Mouse (Mus musculus): ENCODE results near the gene Sp3. TPM values are rescaled to one million over a fixed set of nuclear protein-coding genes. Genes with fewer than 3 reads are reported as not detected.

The Sp3 gene
- polyA plus RNA-seq, 1 experiment from 2014 or later: 33.3 TPM

DNA sequence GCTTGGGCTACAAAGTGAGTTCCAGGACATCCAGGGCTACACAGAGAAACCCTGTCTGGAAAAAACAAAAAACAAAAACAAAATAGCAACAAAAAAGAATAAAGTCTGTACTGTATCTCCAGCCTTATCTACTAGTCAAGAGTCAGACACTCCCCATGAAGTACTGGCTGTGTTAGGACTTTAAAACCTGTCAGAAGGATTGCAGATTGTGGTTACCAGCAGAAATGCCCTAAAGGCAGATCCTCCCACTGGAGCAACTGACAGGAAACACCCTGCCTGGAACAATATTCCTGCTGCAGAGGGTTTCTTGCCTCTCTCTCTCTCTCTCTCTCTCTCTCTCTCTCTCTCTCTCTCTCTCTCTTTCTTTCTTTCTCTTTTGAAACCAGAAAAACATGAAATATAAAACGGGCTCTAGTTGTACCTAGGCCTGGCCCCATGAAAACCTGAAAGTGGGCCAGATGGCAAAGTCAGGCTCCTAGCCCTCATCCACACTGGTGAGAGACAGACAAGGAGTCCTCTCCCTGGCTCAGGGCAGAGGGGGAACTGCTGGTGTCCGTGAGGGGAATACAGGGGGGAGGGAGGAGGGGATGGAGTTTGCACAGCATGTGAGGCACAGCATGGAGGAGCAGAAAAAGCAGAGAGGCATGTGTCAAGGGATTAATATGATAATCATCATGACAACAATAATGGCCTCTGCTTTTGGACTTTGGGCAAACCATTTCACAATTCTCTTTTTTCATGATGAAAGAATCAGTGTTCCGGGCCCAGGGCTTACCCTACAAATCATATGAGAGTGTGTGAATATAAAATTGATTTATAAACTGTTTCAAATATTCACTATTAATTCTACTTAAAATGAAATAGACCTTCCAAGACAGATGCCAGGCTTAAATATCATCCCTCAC, 25.6 kb upstream of the Sp3 start:
- Histone ChIP-seq H3K9ac (peak overlapping the region; percentile 27; the same call in 1 of the 2 replicates), H3K36me3 (replicated peaks) (no peaks in the 10 kb centered on the region), H3K27ac (replicated peaks) (peak overlapping the region; percentile 93), H3K4me3 (replicated peaks) (no peak overlapping the region), H3K27me3 (no peaks in the 10 kb centered on the region), H3K9me3 (replicated peaks) (0 out of 2 replicates have a peak, but pooled peaks cover under 1% of the 10 kb centered on the region), H3K4me1 (replicated peaks) (peaks cover 64% of the 10 kb centered on the region), H3K4me2 (no peak overlapping the region)
- no peak for ATAC-seq (ENCODE audit: insufficient read depth)
- 37% methylated on average over 3 of the region's 3 CpGs for WGBS (ENCODE audit: insufficient replicate concordance)

DNA sequence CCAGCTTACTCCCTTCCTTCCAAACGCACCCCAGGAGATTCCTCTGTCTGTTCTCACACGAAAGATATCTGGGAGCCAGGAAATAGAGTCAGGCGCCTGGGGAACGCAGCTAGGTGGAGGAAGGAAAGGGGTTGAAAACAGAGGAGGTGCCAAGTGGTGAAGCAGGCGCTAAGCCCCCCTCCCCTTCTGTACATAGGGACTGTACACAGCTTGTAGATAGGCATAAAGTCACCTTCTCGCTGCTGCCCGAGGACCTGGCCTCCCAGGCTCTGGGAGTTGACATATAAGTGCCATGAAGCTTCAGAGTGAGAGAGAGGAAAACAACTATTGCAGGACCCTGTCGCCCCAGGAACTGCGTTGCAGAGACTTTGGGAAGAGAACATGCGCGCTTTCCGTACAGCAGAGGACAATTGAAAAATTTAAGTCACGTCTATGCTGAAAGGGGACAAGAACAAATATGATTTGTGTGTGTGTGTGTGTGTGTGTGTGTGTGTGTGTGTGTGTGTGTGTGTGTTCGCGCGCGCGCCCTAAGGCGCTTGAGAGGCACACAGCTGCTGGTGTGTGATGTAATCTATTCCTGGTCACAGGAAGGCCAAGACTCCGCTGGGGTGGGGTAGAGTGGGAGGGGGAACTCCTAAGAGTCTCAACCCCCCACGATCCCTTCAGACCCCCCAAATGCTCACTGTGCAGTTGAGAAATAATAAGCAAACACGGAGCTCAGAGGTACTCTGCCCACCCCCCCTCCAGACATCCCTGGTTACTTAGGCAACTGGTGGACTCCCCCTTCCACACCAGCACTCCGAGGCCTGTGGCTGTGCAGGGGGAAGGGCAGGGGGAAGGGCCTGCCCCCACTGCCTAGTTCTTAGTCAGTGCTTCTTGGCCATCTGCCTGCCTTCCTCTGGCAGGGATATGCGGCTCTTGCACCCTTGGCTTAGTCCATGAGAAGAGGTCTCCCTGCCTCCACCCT, 23.8 kb upstream of the Sp3 start:
- no peaks in the 10 kb centered on the region for H3K9me3 ChIP-seq (replicated peaks)
- peaks cover 76% of the 10 kb centered on the region for H3K4me1 ChIP-seq (replicated peaks)
- no peaks in the 10 kb centered on the region for H3K27me3 ChIP-seq
- H3K4me3 ChIP-seq (replicated peaks): peak overlapping the region; percentile 22; the same call in 1 of the 2 replicates
- no peaks in the 10 kb centered on the region for H3K36me3 ChIP-seq (replicated peaks)
- peak overlapping the region; percentile 93 for H3K27ac ChIP-seq (replicated peaks)
- H3K9ac ChIP-seq: peak overlapping the region; percentile 46
- no peak for ATAC-seq (ENCODE audit: insufficient read depth)
- peak overlapping the region; percentile 62 for H3K4me2 ChIP-seq
- WGBS (ENCODE audit: insufficient replicate concordance): 9% methylated on average over 24 of the region's 24 CpGs

DNA sequence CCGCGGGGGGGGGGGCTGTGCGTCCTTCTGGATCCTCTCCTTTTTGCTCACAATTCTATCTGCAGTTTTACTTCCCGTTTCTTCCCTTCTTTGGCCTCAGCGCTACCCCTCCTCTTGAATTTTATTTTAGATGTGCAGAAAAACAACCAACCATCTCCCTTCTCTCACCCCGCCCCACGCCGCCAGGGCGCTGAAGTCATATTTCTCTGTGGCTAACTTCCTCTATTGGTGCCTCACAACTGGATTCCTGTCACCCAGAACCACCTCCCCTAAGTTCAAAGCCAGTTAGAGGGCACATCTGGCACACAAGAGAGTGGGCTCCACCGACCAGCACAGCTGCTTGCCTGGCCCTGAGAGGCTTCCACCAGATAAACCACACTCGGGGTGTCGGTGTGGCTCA, 22.8 kb upstream of the Sp3 start:
- Histone ChIP-seq H3K27ac (replicated peaks) (peak overlapping the region; percentile 93), H3K4me2 (peak overlapping the region; percentile 62), H3K9ac (peak overlapping the region; percentile 51), H3K4me3 (replicated peaks) (peak overlapping the region; percentile 22), H3K27me3 (no peaks in the 10 kb centered on the region), H3K4me1 (replicated peaks) (peaks cover 76% of the 10 kb centered on the region), H3K36me3 (replicated peaks) (no peaks in the 10 kb centered on the region), H3K9me3 (replicated peaks) (no peaks in the 10 kb centered on the region)
- 13% methylated on average over 12 of the region's 12 CpGs for WGBS (ENCODE audit: insufficient replicate concordance)
- ATAC-seq (ENCODE audit: insufficient read depth): no peak

DNA sequence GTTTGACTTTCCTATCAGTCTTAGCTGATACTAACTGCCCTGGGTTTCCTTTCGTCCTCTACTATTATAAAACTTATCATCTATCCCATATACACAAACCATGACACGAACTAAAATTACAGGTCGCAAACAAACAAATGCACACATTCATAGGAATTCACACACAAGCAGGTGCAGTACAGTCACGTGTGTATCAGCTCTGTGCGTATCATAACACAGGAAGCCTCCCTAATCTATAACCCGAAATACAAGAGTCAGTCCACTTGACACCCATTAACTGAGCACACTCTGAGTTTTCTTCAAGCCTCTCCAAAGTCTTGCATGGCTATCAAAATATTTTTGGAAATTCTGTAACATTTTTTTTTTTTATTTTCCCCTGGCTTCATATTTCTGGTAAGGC, 22.2 kb upstream of the Sp3 start:
- Histone ChIP-seq H3K36me3 (replicated peaks) (no peaks in the 10 kb centered on the region), H3K4me2 (peak overlapping the region; percentile 62), H3K9me3 (replicated peaks) (no peaks in the 10 kb centered on the region), H3K27ac (replicated peaks) (peak overlapping the region; percentile 93), H3K27me3 (no peaks in the 10 kb centered on the region), H3K4me3 (replicated peaks) (0 out of 2 replicates have a peak overlapping the region, but pooled peaks have one; percentile 22), H3K4me1 (replicated peaks) (peaks cover 82% of the 10 kb centered on the region), H3K9ac (no peak overlapping the region)
- 36% methylated on average over 6 of the region's 6 CpGs for WGBS (ENCODE audit: insufficient replicate concordance)
- ATAC-seq (ENCODE audit: insufficient read depth): peak; percentile 77

DNA sequence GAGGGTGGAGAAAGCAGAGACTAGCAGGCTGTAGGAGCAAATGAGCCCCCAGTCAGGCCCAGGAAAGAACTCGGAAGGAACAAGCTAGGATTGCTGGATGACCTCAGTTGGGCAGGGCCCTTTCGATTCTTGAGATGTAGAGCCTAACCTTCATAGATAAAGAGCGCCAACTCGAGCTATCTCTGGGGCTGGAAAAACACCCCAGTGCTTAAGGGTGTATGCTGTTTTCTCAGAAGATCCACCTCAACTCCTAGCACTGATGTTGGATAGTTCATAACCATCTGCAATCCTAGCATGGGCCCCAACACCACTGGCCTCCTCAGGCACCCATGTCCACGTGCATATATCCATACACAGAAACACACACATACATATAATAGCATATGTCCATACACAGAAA, 21.7 kb upstream of the Sp3 start:
- H3K9me3 ChIP-seq (replicated peaks): no peaks in the 10 kb centered on the region
- peak; percentile 93 for ATAC-seq (ENCODE audit: insufficient read depth)
- 22% methylated on average over 5 of the region's 5 CpGs for WGBS (ENCODE audit: insufficient replicate concordance)
- H3K27me3 ChIP-seq: no peaks in the 10 kb centered on the region
- H3K4me2 ChIP-seq: peak overlapping the region; percentile 62
- no peak overlapping the region for H3K4me3 ChIP-seq (replicated peaks)
- no peaks in the 10 kb centered on the region for H3K36me3 ChIP-seq (replicated peaks)
- peaks cover 84% of the 10 kb centered on the region for H3K4me1 ChIP-seq (replicated peaks)
- H3K9ac ChIP-seq: peak overlapping the region; percentile 41
- H3K27ac ChIP-seq (replicated peaks): peak overlapping the region; percentile 93

DNA sequence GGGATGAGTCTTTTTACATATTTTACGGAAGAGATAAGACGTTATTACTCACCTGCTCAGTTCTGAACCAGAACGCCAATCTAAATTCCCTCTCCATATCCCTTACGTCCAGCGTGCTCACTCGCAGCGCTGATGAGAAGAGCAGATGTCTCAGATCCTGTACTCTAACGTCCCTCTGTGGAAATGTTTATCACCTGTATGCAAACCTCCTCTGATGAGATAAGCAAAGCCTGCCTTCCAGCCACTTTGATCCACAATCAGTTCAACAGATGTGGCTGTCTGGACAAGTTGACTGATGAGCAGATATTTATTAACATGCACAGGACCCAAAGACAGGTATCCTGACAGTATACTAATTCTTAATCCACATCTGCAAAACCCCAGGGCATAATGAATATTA, 19.9 kb upstream of the Sp3 start:
- Histone ChIP-seq H3K9me3 (replicated peaks) (no peaks in the 10 kb centered on the region), H3K36me3 (replicated peaks) (no peaks in the 10 kb centered on the region), H3K4me2 (peak overlapping the region; percentile 18; the same call in 1 of the 2 replicates), H3K4me1 (replicated peaks) (peaks cover 76% of the 10 kb centered on the region), H3K27me3 (no peaks in the 10 kb centered on the region), H3K4me3 (replicated peaks) (no peak overlapping the region), H3K9ac (0 out of 2 replicates have a peak overlapping the region, but pooled peaks have one; percentile 30), H3K27ac (replicated peaks) (peak overlapping the region; percentile 93)
- 25% methylated on average over 8 of the region's 8 CpGs for WGBS (ENCODE audit: insufficient replicate concordance)
- no peak for ATAC-seq (ENCODE audit: insufficient read depth)

DNA sequence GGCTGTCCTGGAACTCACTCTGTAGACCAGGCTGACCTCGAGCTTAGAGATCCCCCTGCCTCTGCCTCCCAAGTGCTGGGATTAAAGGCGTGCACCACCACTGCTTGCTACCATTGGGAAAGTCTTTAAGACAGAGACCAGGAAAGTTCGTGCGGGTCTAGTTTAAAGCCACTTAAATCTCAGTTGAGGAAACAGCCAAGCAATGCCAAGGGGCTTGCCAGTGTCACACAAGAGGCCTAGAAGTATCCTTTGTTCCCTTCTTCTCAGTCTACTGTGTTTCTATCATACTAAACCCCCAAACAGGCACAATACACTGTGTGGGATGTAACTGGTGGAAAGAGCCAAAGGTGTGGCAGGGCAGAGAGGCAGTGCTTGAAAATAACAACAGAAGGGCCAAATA, 17.3 kb upstream of the Sp3 start:
- no peak for ATAC-seq (ENCODE audit: insufficient read depth)
- Histone ChIP-seq H3K9me3 (replicated peaks) (no peaks in the 10 kb centered on the region), H3K27ac (replicated peaks) (0 out of 2 replicates have a peak overlapping the region, but pooled peaks have one; percentile 24), H3K4me3 (replicated peaks) (no peak overlapping the region), H3K4me1 (replicated peaks) (peaks cover 50% of the 10 kb centered on the region), H3K9ac (no peak overlapping the region), H3K27me3 (no peaks in the 10 kb centered on the region), H3K36me3 (replicated peaks) (no peaks in the 10 kb centered on the region), H3K4me2 (no peak overlapping the region)
- WGBS (ENCODE audit: insufficient replicate concordance): 82% methylated on average over 4 of the region's 4 CpGs

DNA sequence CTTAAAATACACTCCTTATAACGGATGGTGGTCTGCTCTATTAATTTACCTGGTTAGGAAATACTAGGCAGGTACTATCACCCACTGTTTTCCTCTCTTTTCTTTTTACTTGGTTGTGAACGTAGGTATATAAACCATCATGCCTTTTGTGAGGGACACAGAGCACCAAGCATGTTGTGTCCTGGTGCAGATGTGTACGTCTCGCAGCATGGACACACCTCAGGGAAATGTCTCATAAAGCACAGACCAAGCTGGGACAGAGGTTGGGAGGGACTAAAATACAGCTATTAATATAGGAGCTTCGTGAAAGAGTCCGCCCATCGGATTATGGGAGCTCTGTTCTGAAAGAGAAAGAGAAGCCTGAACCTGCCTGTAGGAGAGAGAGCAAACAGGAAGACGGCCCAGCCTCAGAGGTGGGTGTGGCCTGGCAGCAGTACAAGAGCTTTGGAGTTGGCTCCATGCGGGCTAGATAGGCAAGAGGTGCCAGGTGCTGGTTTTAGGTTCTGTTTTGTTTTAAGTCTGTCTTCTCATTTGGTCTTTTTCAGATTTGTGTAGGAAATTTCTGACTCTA, 16.6 kb upstream of the Sp3 start:
- Histone ChIP-seq H3K4me2 (peak overlapping the region; percentile 42), H3K9ac (peak overlapping the region; percentile 15; the same call in 1 of the 2 replicates), H3K4me3 (replicated peaks) (no peak overlapping the region), H3K36me3 (replicated peaks) (no peaks in the 10 kb centered on the region), H3K4me1 (replicated peaks) (peaks cover 43% of the 10 kb centered on the region), H3K27ac (replicated peaks) (0 out of 2 replicates have a peak overlapping the region, but pooled peaks have one; percentile 20), H3K9me3 (replicated peaks) (no peaks in the 10 kb centered on the region), H3K27me3 (no peaks in the 10 kb centered on the region)
- WGBS (ENCODE audit: insufficient replicate concordance): 37% methylated on average over 9 of the region's 9 CpGs
- ATAC-seq (ENCODE audit: insufficient read depth): no peak

DNA sequence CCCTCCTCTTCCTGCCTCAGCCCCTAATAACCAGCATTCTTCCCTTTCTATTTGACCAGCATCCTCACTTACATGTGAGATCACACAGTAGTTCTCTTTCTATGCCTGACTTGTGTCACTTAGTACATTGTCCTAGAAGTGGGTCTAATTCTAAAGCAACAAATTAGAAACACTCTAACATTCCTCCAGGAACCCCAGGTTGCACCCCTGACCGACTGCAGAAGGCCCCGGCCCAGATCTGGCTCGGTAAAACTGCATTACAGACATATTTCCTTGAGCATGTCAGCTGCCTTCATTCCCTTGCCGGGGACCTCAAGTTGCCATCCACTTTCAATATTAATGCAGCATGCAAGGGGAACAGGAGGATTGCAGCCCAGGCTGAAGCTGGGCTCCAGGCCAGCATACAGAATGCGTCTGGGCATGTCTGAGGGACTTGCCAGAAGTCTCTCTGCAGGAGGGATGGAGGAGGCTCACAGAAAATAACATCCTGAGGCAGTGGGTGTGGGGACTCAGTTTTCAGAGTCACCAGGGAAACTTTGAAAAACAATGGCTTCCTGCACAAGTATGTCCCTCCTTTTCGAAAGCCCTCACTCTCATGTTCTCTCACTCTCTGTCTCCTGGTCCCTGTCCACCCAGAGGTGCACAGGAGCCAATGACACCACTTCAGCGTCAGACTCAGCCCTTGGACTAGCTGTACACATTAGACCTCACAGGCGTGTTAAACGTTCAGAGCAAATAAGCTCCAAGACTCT, 15.3 kb upstream of the Sp3 start:
- H3K9ac ChIP-seq: no peak overlapping the region
- H3K36me3 ChIP-seq (replicated peaks): no peaks in the 10 kb centered on the region
- H3K9me3 ChIP-seq (replicated peaks): no peaks in the 10 kb centered on the region
- H3K27ac ChIP-seq (replicated peaks): 0 out of 2 replicates have a peak overlapping the region, but pooled peaks have one; percentile 6
- H3K4me1 ChIP-seq (replicated peaks): peaks cover 29% of the 10 kb centered on the region
- no peak overlapping the region for H3K4me3 ChIP-seq (replicated peaks)
- WGBS (ENCODE audit: insufficient replicate concordance): 68% methylated on average over 9 of the region's 9 CpGs
- H3K27me3 ChIP-seq: no peaks in the 10 kb centered on the region
- H3K4me2 ChIP-seq: no peak overlapping the region
- no peak for ATAC-seq (ENCODE audit: insufficient read depth)

DNA sequence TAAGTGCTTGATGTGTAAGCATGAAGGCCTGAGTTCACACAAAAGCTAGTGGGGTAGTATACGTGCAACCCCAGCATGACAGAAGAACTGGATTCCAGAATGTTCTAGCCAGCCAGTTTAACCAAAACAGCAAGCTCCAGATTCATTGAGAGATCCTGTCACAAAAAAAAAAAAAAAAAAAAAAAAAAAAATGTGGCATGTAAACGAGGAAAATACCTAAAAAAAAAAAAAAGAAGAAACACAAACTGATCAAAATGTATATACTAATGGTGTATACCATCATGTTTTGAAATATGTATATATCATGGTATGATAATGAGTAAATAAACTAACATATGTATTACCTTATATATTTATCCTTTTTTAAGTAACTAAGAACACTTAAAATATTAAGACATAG, 13.9 kb upstream of the Sp3 start:
- Histone ChIP-seq H3K9me3 (replicated peaks) (no peaks in the 10 kb centered on the region), H3K4me2 (no peak overlapping the region), H3K27me3 (no peaks in the 10 kb centered on the region), H3K4me3 (replicated peaks) (no peak overlapping the region), H3K27ac (replicated peaks) (no peak overlapping the region), H3K36me3 (replicated peaks) (no peaks in the 10 kb centered on the region), H3K9ac (no peak overlapping the region), H3K4me1 (replicated peaks) (peaks cover 21% of the 10 kb centered on the region)
- 51% methylated on average over 2 of the region's 2 CpGs for WGBS (ENCODE audit: insufficient replicate concordance)
- ATAC-seq (ENCODE audit: insufficient read depth): no peak

Measured in liver, embryonic 15.5 days (tissue).